Mouse (Mus musculus) embryonic facial prominence, embryonic 10.5 days (tissue): Measurements from ENCODE around the gene Atxn1. TPM values are rescaled to one million over a fixed set of nuclear protein-coding genes. Genes with fewer than 3 reads are reported as not detected.
A peak's percentile ranks its signal among the peaks of the same experiment; 100 is the strongest.

Source experiments
- DNase-seq: peaks from one replicate; pipeline ENCODE4 v3.0.0-alpha.2; 2017; ENCODE audit warnings: low spot score
- H3K27ac ChIP-seq: fragments of 300-500 bp; sonication (generic); replicated peaks from 2 replicates; pipeline ENCODE4 v1.5.1; 2016; ENCODE audit warnings: mild to moderate bottlenecking
- H3K27me3 ChIP-seq: fragments of 300-500 bp; sonication (generic); replicated peaks from 2 replicates; pipeline ENCODE4 v1.6.1; 2016; ENCODE audit warnings: low read depth, mild to moderate bottlenecking; ENCODE audit not compliant: poor library complexity, severe bottlenecking
- H3K36me3 ChIP-seq: fragments of 300-500 bp; sonication (generic); replicated peaks from 2 replicates; pipeline ENCODE4 v1.6.1; 2016; ENCODE audit warnings: mild to moderate bottlenecking, moderate library complexity
- H3K4me1 ChIP-seq: fragments of 300-500 bp; sonication (generic); 2 replicates; pipeline ENCODE4 v1.6.1; 2016
- H3K4me3 ChIP-seq: fragments of 300-500 bp; sonication (generic); 2 replicates; pipeline ENCODE4 v1.5.1; 2016; ENCODE audit warnings: mild to moderate bottlenecking, moderate library complexity
- H3K9me3 ChIP-seq: fragments of 300-500 bp; sonication (generic); 2 replicates; pipeline ENCODE4 v1.6.1; 2016; ENCODE audit warnings: mild to moderate bottlenecking
- WGBS: fragments of 180-500 bp; shearing (Covaris S2); methylation state at CpG from one replicate; pipeline ENCODE4 v1.1.7; 2016; 5-methylcytosine and 5-hydroxymethylcytosine counted together
- polyA plus RNA-seq: library from polyadenylated mRNA; unstranded; fragments of >200 nt; fragmentation: Nextera tagmentation; extraction: Ambion mirVana; gene quantifications from 2 replicates; pipeline ENCODE4 v1.2.1, GENCODE M21; 2016

Atxn1 gene
- polyA plus RNA-seq, 1 experiment from 2014 or later, result 1.1 TPM

GRCm38 (mm10) chr13:45876939-45877338 is 87.9 kb downstream of the Atxn1 start:
- Histone ChIP-seq H3K4me3 (no peak overlapping the region), H3K4me1 (peaks cover 24% of the 10 kb centered on the region), H3K27me3 (0 out of 2 replicates have a peak, but pooled peaks cover 3% of the 10 kb centered on the region), H3K27ac (no peak overlapping the region), H3K36me3 (no peaks in the 10 kb centered on the region), H3K9me3 (no peaks in the 10 kb centered on the region)
- WGBS, result 76% methylated on average over 5 of the region's 5 CpGs
- no peak for DNase-seq

DNA sequence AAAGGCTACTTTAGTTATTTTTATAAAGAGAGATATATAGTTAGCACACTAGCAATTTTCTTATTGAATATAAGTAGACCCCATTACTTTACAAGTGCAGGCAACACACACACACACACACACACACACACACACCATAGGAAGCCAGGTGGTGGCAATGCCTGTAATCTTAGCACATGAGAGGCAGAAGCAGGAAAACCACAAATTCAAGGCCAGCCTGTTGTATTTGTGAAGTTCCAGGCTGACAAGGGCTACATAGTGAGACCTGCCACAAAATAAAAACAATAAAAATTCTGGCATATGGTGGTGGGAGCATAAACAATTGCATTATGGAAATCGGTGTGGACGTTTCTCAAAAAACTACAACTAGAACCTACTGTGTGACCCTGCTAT is 88.4 kb downstream of the Atxn1 start:
- no peak for DNase-seq
- 97% methylated on average over 2 of the region's 2 CpGs for WGBS
- no peak overlapping the region for H3K27ac ChIP-seq

GRCm38 (mm10) chr13:45875686-45876367 is 89.0 kb downstream of the Atxn1 start:
- Histone ChIP-seq H3K27ac (no peak overlapping the region), H3K27me3 (0 out of 2 replicates have a peak, but pooled peaks cover 3% of the 10 kb centered on the region), H3K36me3 (no peaks in the 10 kb centered on the region), H3K9me3 (no peaks in the 10 kb centered on the region), H3K4me1 (peaks cover 23% of the 10 kb centered on the region), H3K4me3 (no peak overlapping the region)
- no peak for DNase-seq
- WGBS, result 83% methylated on average over 6 of the region's 6 CpGs

More for the DNA sequence above, 88.4 kb downstream of the Atxn1 start:
- Histone ChIP-seq H3K4me1 (peaks cover 28% of the 10 kb centered on the region), H3K9me3 (no peaks in the 10 kb centered on the region), H3K36me3 (no peaks in the 10 kb centered on the region), H3K27me3 (0 out of 2 replicates have a peak, but pooled peaks cover 3% of the 10 kb centered on the region), H3K4me3 (no peak overlapping the region)

DNA sequence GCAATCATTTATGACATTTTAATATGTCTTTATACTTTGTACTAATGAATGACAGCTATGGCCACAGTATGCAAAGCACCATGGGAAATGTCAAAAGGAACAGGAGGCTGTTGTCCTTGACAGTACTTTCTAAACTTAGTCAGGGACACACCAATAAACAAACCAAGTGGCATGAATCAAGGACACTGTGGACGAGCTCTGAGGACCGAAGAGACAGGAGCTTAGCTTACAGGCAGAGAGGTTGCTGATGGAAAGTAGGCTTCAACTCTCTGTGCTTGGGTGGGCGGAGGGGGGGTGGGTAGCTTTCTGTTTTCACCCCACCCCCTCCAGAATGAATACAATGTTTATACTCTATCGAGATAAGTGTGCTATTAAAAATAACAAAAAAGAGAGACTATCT is 90.6 kb downstream of the Atxn1 start:
- 95% methylated on average over 4 of the region's 4 CpGs for WGBS
- no peak for DNase-seq
- peaks cover 9% of the 10 kb centered on the region for H3K4me1 ChIP-seq
- no peak overlapping the region for H3K27ac ChIP-seq
- no peak overlapping the region for H3K4me3 ChIP-seq
- H3K27me3 ChIP-seq, result 0 out of 2 replicates have a peak, but pooled peaks cover under 1% of the 10 kb centered on the region
- no peaks in the 10 kb centered on the region for H3K36me3 ChIP-seq
- no peaks in the 10 kb centered on the region for H3K9me3 ChIP-seq

DNA sequence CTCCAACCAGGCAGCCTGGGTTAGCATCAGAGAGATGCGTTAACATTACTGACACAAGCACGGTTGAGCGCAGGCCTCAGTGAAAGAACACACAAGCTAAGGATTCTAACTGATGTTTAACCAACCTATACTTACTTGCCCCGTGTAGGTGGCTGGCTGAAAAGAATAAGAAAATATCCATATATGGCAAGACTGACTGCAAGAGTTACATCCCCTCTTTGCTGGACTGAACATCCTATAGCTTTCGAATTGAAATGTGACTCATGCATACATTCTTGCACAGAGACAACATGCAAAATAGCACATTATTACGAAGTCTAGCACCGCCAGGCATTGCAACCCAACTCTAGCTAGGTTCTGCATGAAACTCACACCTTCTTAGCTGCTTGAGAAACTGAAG is 91.8 kb downstream of the Atxn1 start:
- no peak overlapping the region for H3K4me3 ChIP-seq
- 95% methylated on average over 7 of the region's 7 CpGs for WGBS
- no peaks in the 10 kb centered on the region for H3K27me3 ChIP-seq
- H3K36me3 ChIP-seq, result no peaks in the 10 kb centered on the region
- no peak overlapping the region for H3K27ac ChIP-seq
- H3K4me1 ChIP-seq, result peaks cover 9% of the 10 kb centered on the region
- H3K9me3 ChIP-seq, result no peaks in the 10 kb centered on the region
- DNase-seq, result no peak

DNA sequence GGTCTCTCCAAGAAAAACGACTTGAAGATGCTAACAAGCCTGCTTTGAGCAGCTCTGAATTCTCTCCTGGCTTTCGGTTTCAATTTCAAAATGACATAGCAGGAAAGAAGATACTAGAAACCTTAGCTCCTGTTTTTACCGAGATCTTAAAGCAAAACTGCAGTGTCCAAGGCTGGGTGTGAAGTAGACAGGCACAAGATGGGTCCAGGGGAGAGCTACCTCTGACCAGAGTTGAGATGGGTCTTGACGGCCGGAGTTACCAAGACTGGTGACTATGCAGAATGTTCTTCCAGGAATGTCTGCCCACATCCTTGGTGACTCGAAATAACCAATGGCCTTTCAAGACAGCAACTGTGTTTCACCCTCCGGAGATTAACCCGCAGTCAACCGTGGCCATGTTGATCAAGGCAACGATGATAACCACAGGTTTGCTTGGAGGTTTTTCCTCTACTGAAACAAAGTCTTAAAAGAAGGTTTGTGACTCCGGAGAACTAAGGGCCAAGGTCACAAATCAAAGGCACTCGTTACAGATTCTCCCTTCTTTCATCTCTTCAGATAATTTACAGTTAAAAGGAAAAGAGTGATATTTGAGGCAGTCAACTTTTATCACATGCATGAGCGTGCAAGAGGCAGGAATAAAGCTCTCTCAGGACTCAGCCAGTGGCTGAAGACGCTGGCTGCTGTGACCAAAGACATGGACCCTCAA is 92.6 kb downstream of the Atxn1 start:
- H3K4me1 ChIP-seq, result peaks cover 9% of the 10 kb centered on the region
- H3K27me3 ChIP-seq, result no peaks in the 10 kb centered on the region
- no peaks in the 10 kb centered on the region for H3K36me3 ChIP-seq
- H3K27ac ChIP-seq, result no peak overlapping the region
- WGBS, result 76% methylated on average over 14 of the region's 14 CpGs
- no peaks in the 10 kb centered on the region for H3K9me3 ChIP-seq
- H3K4me3 ChIP-seq, result no peak overlapping the region
- no peak for DNase-seq

DNA sequence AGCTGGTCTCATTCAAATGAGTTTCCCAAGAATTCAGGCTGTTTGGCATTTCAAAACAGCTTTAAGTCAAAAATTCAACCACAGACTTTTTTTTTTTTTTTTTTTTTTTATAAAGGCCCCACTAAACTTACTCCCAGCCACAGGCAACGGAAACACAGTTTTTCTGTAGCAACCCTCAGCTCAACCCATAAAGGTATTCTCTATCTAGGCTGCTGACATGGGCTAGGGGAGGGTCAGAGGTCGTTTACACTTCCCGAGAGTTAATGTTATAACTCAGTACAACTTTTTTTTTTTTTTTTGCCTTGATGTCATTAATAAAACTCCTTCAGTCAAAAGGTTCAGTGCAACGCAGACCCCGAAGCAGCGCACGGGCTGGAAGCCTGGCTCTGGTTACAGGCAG is 93.3 kb downstream of the Atxn1 start:
- no peak overlapping the region for H3K27ac ChIP-seq
- H3K36me3 ChIP-seq, result no peaks in the 10 kb centered on the region
- H3K27me3 ChIP-seq, result no peaks in the 10 kb centered on the region
- DNase-seq, result peak; percentile 43
- peaks cover 9% of the 10 kb centered on the region for H3K4me1 ChIP-seq
- WGBS, result 37% methylated on average over 7 of the region's 7 CpGs
- no peak overlapping the region for H3K4me3 ChIP-seq
- no peaks in the 10 kb centered on the region for H3K9me3 ChIP-seq

DNA sequence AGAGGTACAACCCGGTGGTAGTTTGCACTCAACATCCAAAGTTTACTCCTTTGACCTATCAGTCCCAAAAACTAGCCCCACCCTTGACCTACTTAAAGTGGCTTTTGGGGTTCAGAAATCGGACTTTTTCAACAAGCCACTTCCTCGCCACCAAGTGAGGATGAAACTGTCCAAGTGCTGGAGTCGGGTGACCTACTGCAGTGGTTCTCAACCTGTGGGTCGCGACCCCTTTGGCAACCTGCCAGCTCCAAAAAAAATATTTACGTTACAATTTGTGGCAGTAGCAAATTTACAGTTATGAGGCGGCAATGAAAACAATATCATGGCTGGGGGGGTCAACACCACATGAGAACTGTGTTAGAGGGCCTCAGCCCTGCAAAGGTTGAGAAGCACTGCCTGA is 95.9 kb downstream of the Atxn1 start:
- Histone ChIP-seq H3K36me3 (no peaks in the 10 kb centered on the region), H3K4me1 (peaks cover 9% of the 10 kb centered on the region), H3K9me3 (no peaks in the 10 kb centered on the region), H3K27ac (no peak overlapping the region), H3K4me3 (no peak overlapping the region), H3K27me3 (no peaks in the 10 kb centered on the region)
- 80% methylated on average over 8 of the region's 8 CpGs for WGBS
- DNase-seq, result no peak

DNA sequence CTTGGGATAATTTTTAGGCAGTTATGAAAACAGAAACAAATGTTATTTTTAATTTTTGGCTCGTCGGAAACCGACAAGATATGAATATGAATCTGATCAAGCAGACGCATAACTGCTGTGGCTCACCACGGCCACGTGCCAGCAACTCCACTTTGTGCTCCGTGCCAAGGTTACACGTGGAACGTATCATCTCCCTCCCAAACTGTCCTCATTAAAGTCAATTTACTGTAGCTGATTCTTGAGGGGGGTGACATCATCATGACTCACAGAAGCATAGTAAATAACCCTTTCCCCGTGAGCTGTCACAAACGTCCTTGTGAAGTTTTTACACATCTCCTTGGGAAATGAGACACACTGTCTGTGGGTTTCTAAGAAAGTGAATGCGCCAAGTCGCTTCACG is 97.5 kb downstream of the Atxn1 start:
- Histone ChIP-seq H3K9me3 (no peaks in the 10 kb centered on the region), H3K27me3 (no peaks in the 10 kb centered on the region), H3K4me3 (no peak overlapping the region), H3K4me1 (peaks cover 14% of the 10 kb centered on the region), H3K36me3 (no peaks in the 10 kb centered on the region), H3K27ac (no peak overlapping the region)
- DNase-seq, result no peak
- whole genome bisulfite sequencing, result 91% methylated on average over 14 of the region's 14 CpGs

DNA sequence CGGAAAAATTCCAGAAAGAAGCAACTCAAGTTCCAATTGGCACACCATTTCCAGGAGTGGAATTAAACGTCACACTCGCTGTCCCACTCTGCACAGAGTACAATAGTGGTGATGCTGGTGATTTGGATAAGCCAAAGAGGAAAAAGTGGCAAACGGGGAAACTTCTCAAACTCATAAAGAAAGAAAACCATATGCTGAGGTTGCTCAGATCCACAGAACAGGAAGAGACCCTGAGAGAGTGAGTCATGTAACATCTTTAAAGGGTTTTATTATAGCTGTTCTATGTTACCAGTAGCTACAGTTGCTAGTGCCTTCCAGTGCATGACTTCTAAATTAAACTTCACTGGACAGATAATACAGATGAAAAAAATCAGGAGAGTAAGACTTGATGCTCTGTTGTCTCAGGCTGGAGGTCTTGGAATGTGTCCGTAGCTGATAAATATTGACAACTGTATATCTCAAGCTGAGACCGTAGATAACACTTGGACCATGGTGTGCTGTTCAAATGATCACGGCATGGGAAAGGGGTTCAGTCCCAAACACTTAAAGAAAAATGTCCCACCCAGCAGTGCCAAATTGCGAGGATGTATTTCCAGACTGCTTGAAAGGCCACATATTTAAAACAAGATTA is 98.1 kb downstream of the Atxn1 start:
- Histone ChIP-seq H3K27me3 (no peaks in the 10 kb centered on the region), H3K4me1 (peaks cover 14% of the 10 kb centered on the region), H3K27ac (no peak overlapping the region), H3K4me3 (no peak overlapping the region), H3K36me3 (no peaks in the 10 kb centered on the region), H3K9me3 (no peaks in the 10 kb centered on the region)
- no peak for DNase-seq
- WGBS, result 89% methylated on average over 8 of the region's 8 CpGs

- H3K4me3 ChIP-seq, result no peak overlapping the region
- H3K9me3 ChIP-seq, result no peaks in the 10 kb centered on the region
- 92% methylated on average over 10 of the region's 10 CpGs for WGBS
- H3K4me1 ChIP-seq, result peaks cover 22% of the 10 kb centered on the region
- no peaks in the 10 kb centered on the region for H3K27me3 ChIP-seq
- no peak for DNase-seq
- no peak overlapping the region for H3K27ac ChIP-seq
- H3K36me3 ChIP-seq, result no peaks in the 10 kb centered on the region
These were observed 99.2 kb downstream of the Atxn1 start for GRCm38 (mm10) chr13:45865620-45866019.

GRCm38 (mm10) chr13:45863779-45864178 is 101.0 kb downstream of the Atxn1 start:
- Histone ChIP-seq H3K4me3 (no peak overlapping the region), H3K27ac (no peak overlapping the region), H3K9me3 (no peaks in the 10 kb centered on the region), H3K36me3 (no peaks in the 10 kb centered on the region), H3K4me1 (peaks cover 24% of the 10 kb centered on the region), H3K27me3 (no peaks in the 10 kb centered on the region)
- no peak for DNase-seq
- WGBS, result 88% methylated on average over 8 of the region's 8 CpGs
